ENCODE assay signal across 11 mouse cellular contexts in the genomic region with DNA sequence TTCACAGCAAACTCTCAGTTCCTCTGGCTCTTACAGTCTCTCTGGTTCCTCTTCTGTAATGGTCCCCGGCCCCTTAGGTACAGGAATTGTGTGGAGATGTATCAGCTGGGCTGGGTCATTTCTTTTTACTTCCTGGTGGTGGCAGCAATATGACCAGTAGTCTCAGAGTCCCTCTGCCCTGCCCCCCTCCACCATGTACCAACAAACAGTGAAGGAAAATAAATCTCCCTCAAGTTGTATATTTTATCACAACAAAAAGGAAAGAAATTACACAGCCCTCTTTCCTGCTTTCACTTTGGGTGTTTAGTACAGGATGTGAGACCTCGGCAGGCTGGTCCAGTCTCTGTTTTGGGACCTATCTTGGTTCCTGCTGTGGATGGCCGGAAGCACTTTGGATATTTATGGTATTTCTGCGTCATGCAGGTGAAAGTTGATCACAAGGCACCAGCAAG. TPM values are rescaled to one million over a fixed set of nuclear protein-coding genes. Genes with fewer than 3 reads are reported as not detected.
DNase-seq lines count a peak whose midpoint lies in the region; ATAC-seq and TF ChIP-seq lines count a peak whose summit lies in the region.
"Had no signal": no experiment of that assay in that cellular context is flagged by ENCODE, and none has a peak within 500 bp of the region (broad histone marks: within the 10 kb centered on the region; RNA-seq: fewer than 3 reads in every experiment).

No protein-coding gene starts in this region.

- no peak for ATAC-seq in hindbrain, embryonic 13.5 days (ENCODE audit: low FRiP score)

- no peak overlapping the region for H3K9ac ChIP-seq in hindbrain, embryonic 13.5 days
- H3K9ac ChIP-seq: stomach, embryonic 15.5 days had no signal

- no peaks in the 10 kb centered on the region for H3K36me3 ChIP-seq in hindbrain, embryonic 13.5 days
- H3K36me3 ChIP-seq: stomach, embryonic 15.5 days had no signal

- peak; percentile 7; the same call in 1 of the 2 replicates for TF ChIP-seq CTCF in left cerebral cortex, adult 2 months (IDR thresholded peaks at IDR 0.05)

- H3K4me1 ChIP-seq in hindbrain, embryonic 13.5 days (replicated peaks): no peaks in the 10 kb centered on the region; the same call in 1 of the 2 replicates
- H3K4me1 ChIP-seq: stomach, embryonic 15.5 days had no signal

- intact Hi-C loops in left cerebral cortex, adult 2 months (cut with DNase I): no loop called here

- no peak overlapping the region for H3K4me2 ChIP-seq in hindbrain, embryonic 13.5 days
- H3K4me2 ChIP-seq: stomach, embryonic 15.5 days had no signal

- DNase-seq in cerebellum, postnatal 10 days: peak; percentile 58 to 66
- no peak for DNase-seq in cerebellum, adult 9-11 months
- DNase-seq in left cerebral cortex, adult 2 months (ENCODE audit: extremely low spot score in 1 of 2, low spot score in 2 of 2): no peak
- DNase-seq in left cerebral cortex, adult 11 months (ENCODE audit: low spot score): no peak
- peak; percentile 49 for DNase-seq in thymus, postnatal 4 days
- DNase-seq in thymus, adult 18-20 months: no peak
- DNase-seq in T-cell, adult 2 months (ENCODE audit: low spot score): no peak
- DNase-seq: cerebellum, adult 11-12 months had no signal

- WGBS in hindbrain, embryonic 13.5 days: 82% methylated on average over 4 of the region's 4 CpGs

- H3K27ac ChIP-seq in left cerebral cortex, adult 2 months: no peak overlapping the region
- H3K27ac ChIP-seq in hindbrain, embryonic 13.5 days: no peak overlapping the region
- H3K27ac ChIP-seq: stomach, embryonic 15.5 days had no signal

- no peaks in the 10 kb centered on the region for H3K9me3 ChIP-seq in hindbrain, embryonic 13.5 days
- H3K9me3 ChIP-seq: stomach, embryonic 15.5 days had no signal

- H3K4me3 ChIP-seq in left cerebral cortex, adult 2 months: no peak overlapping the region
- H3K4me3 ChIP-seq in hindbrain, embryonic 13.5 days: no peak overlapping the region
- H3K4me3 ChIP-seq: stomach, embryonic 15.5 days had no signal

- 0 out of 2 replicates have a peak, but pooled peaks cover 2% of the 10 kb centered on the region for H3K27me3 ChIP-seq in hindbrain, embryonic 13.5 days
- H3K27me3 ChIP-seq: stomach, embryonic 15.5 days had no signal

RNA-seq across cellular contexts. Expression of a gene that starts 2.8 kb away (rescaled TPM):
- total RNA-seq in left cerebral cortex, adult 2 months (2021): under 1 TPM in 1 of 2 experiments, not detected in 1; 0.95 TPM
- polyA plus RNA-seq in hindbrain, embryonic 13.5 days (2015; fragmentation: Nextera tagmentation; extraction: Ambion mirVana): not detected in 2 replicates
- total RNA-seq: gastrocnemius, adult 8-10 months had no signal

RNA-seq across cellular contexts. Expression of a gene that starts 9.7 kb away (rescaled TPM):
- total RNA-seq in left cerebral cortex, adult 2 months (2021): 10 to 100 TPM; 52.8 to 57.0 TPM
- polyA plus RNA-seq in hindbrain, embryonic 13.5 days (2015; fragmentation: Nextera tagmentation; extraction: Ambion mirVana): 14.8 and 15.6 TPM in 2 replicates

Comparison
In these comparisons a context has a peak if more than half of its experiments do, and no peak if none do; other contexts are left out.
1. DNase-seq: peak in cerebellum, postnatal 10 days (2 of 2) and thymus, postnatal 4 days (single experiment); none in cerebellum, adult 9-11 months (single experiment), left cerebral cortex, adult 2 months (0 of 2), left cerebral cortex, adult 11 months (single experiment), thymus, adult 18-20 months (0 of 2) and T-cell, adult 2 months (single experiment).